Mouse (Mus musculus) lung, adult 2 months (tissue): ENCODE results near the gene Cdk5rap2. TPM values are rescaled to one million over a fixed set of nuclear protein-coding genes. Genes with fewer than 3 reads are reported as not detected.

Experiments
- DNase-seq: peaks from one replicate; pipeline ENCODE4 v3.0.0; 2022
- H3K4me1 ChIP-seq: fragments of 200-500 bp; 2 replicates; pipeline ENCODE4 v1.6.1; 2011; ENCODE audit warnings: low read length; ENCODE audit not compliant: control insufficient read depth, insufficient read depth
- H3K4me3 ChIP-seq: fragments of 200-500 bp; replicated peaks from 2 replicates; pipeline ENCODE3; 2011; ENCODE audit warnings: low read depth, mild to moderate bottlenecking, control low read depth, low read length; ENCODE audit errors: extremely low read depth
- CTCF ChIP-seq: fragments of 200-500 bp; IDR thresholded peaks from 2 replicates; pipeline ENCODE4 v1.5.1; 2011; ENCODE audit warnings: mild to moderate bottlenecking, low read length, control low read depth; ENCODE audit not compliant: insufficient read depth
- POLR2A ChIP-seq: fragments of 200-500 bp; IDR thresholded peaks from 2 replicates; pipeline ENCODE4 v1.6.1; 2011; ENCODE audit warnings: low read depth, mild to moderate bottlenecking, control low read depth, low read length, borderline replicate concordance; ENCODE audit errors: extremely low read depth
- WGBS: fragments of 180-500 bp; shearing (Covaris S2); methylation state at CpG from one replicate; pipeline ENCODE4 v1.1.7; 2018; 5-methylcytosine and 5-hydroxymethylcytosine counted together
- polyA plus RNA-seq: library from polyadenylated mRNA; depleted of rRNA; stranded (reverse); fragments of >200 nt; gene quantifications from 2 replicates; pipeline ENCODE4 v1.2.3, GENCODE M21; 2012

Cdk5rap2 gene
- polyA plus RNA-seq, 1 experiment, result 3.0 TPM

GRCm38 (mm10) chr4:70272527-70272926, 137.7 kb downstream of the Cdk5rap2 start:
- 89% methylated on average over 4 of the region's 4 CpGs for WGBS
- no peak for TF ChIP-seq POLR2A
- TF ChIP-seq CTCF, result no peak
- no peaks in the 10 kb centered on the region for H3K4me1 ChIP-seq

GRCm38 (mm10) chr4:70267213-70267906, 142.9 kb downstream of the Cdk5rap2 start:
- H3K4me1 ChIP-seq, result no peaks in the 10 kb centered on the region
- H3K4me3 ChIP-seq, result no peak overlapping the region
- 75% methylated on average over 2 of the region's 2 CpGs for WGBS
- TF ChIP-seq POLR2A (no peak), CTCF (no peak)
- DNase-seq, result no peak

More at GRCm38 (mm10) chr4:70272527-70272926, 137.7 kb downstream of the Cdk5rap2 start:
- H3K4me3 ChIP-seq, result no peak overlapping the region
- no peak for DNase-seq

GRCm38 (mm10) chr4:70265248-70265647, 145.0 kb downstream of the Cdk5rap2 start:
- no peak overlapping the region for H3K4me3 ChIP-seq
- TF ChIP-seq POLR2A (no peak), CTCF (peak; percentile 88)
- WGBS, result 59% methylated on average over 6 of the region's 6 CpGs
- H3K4me1 ChIP-seq, result no peaks in the 10 kb centered on the region
- DNase-seq, result peak; percentile 57

GRCm38 (mm10) chr4:70262850-70263249, 147.4 kb downstream of the Cdk5rap2 start:
- Histone ChIP-seq H3K4me3 (no peak overlapping the region), H3K4me1 (no peaks in the 10 kb centered on the region)
- no peak for DNase-seq
- 66% methylated on average over 5 of the region's 5 CpGs for WGBS
- TF ChIP-seq POLR2A (no peak), CTCF (no peak)

GRCm38 (mm10) chr4:70261315-70261714, 148.9 kb downstream of the Cdk5rap2 start:
- Histone ChIP-seq H3K4me1 (no peaks in the 10 kb centered on the region), H3K4me3 (no peak overlapping the region)
- 89% methylated on average over 5 of the region's 5 CpGs for WGBS
- no peak for DNase-seq
- TF ChIP-seq POLR2A, result no peak
- TF ChIP-seq CTCF, result no peak

GRCm38 (mm10) chr4:70260419-70260807, 149.8 kb downstream of the Cdk5rap2 start:
- Histone ChIP-seq H3K4me3 (no peak overlapping the region), H3K4me1 (no peaks in the 10 kb centered on the region)
- 92% methylated on average over 11 of the region's 11 CpGs for WGBS
- no peak for TF ChIP-seq CTCF
- TF ChIP-seq POLR2A, result no peak
- DNase-seq, result no peak

GRCm38 (mm10) chr4:70259726-70260418, 150.4 kb downstream of the Cdk5rap2 start:
- DNase-seq, result no peak
- Histone ChIP-seq H3K4me1 (no peaks in the 10 kb centered on the region), H3K4me3 (no peak overlapping the region)
- TF ChIP-seq POLR2A (no peak), CTCF (no peak)
- WGBS, result 91% methylated on average over 3 of the region's 3 CpGs

- Histone ChIP-seq H3K4me3 (no peak overlapping the region), H3K4me1 (no peaks in the 10 kb centered on the region)
- TF ChIP-seq CTCF, result no peak
- TF ChIP-seq POLR2A, result no peak
- WGBS, result 78% methylated on average over 9 of the region's 9 CpGs
- DNase-seq, result no peak
Measured at GRCm38 (mm10) chr4:70258826-70259225, 151.4 kb downstream of the Cdk5rap2 start.

GRCm38 (mm10) chr4:70258205-70258604, 152.0 kb downstream of the Cdk5rap2 start:
- no peaks in the 10 kb centered on the region for H3K4me1 ChIP-seq
- TF ChIP-seq POLR2A (no peak), CTCF (no peak)
- H3K4me3 ChIP-seq, result no peak overlapping the region
- no peak for DNase-seq
- WGBS, result 91% methylated on average over 6 of the region's 6 CpGs

- H3K4me3 ChIP-seq, result no peak overlapping the region
- no peaks in the 10 kb centered on the region for H3K4me1 ChIP-seq
- DNase-seq, result no peak
- TF ChIP-seq CTCF, result no peak
- TF ChIP-seq POLR2A, result no peak
- WGBS, result 73% methylated on average over 5 of the region's 5 CpGs
Measured at GRCm38 (mm10) chr4:70251782-70252181, 158.5 kb downstream of the Cdk5rap2 start.
